Mouse (Mus musculus): Measurements from ENCODE around the gene Gm853. TPM values are rescaled to one million over a fixed set of nuclear protein-coding genes. Genes with fewer than 3 reads are reported as not detected.

Gene Gm853
- total RNA-seq, 2 experiments from 2014 or later: 0.16 TPM; not detected in 1

Other genes starting within 250 kb of the Gm853 start
- 100 to 1,000 TPM; 377 to 394 TPM for gene Adgrb2, start 237.5 kb downstream of the Gm853 start, total RNA-seq (2021)
- gene Col16a1, start 174.6 kb downstream of the Gm853 start, total RNA-seq (2021): 10 to 100 TPM; 15.1 to 15.7 TPM
- gene Pef1, start 119.8 kb downstream of the Gm853 start, total RNA-seq (2021): 10 to 100 TPM; 65.8 to 66.9 TPM
- 1 to 10 TPM; 2.2 to 2.7 TPM for gene Hcrtr1, start 83.0 kb downstream of the Gm853 start, total RNA-seq (2021)
- 1 to 10 TPM; 8.0 to 9.2 TPM for gene Tinagl1, start 47.3 kb downstream of the Gm853 start, total RNA-seq (2021)
- gene Serinc2, start 56.8 kb upstream of the Gm853 start, total RNA-seq (2021): 1 to 10 TPM; 4.3 to 8.6 TPM
- gene Fabp3, start 86.2 kb upstream of the Gm853 start, total RNA-seq (2021): 100 to 1,000 TPM; 150 to 175 TPM
- gene Gm10570, start 86.3 kb upstream of the Gm853 start, total RNA-seq (2021): 1 to 10 TPM in 1 of 2 experiments, under 1 TPM in 1; 0.80 to 1.7 TPM
- 10 to 100 TPM; 66.5 to 68.5 TPM for gene Zcchc17, start 137.5 kb upstream of the Gm853 start, total RNA-seq (2021)
- 10 to 100 TPM; 25.6 to 25.8 TPM for gene Snrnp40, start 137.7 kb upstream of the Gm853 start, total RNA-seq (2021)

Measured in left cerebral cortex, postnatal 25 days (tissue).